Mouse (Mus musculus) midbrain, postnatal 0 days (tissue): ENCODE measurements at regions not wholly inside any gene's neighbourhood (a gene's known extent, or its start where the extent isn't known, plus 50 kb on each side); places are given as distances from the start of the nearest gene placed in this dataset.

Experiments used
- ATAC-seq: fragments of 200-750 bp; cut with Nextera tagmentation; 2 replicates; pipeline ENCODE4 v1.8.0; 2017; ENCODE audit warnings: moderate number of reproducible peaks, mild to moderate bottlenecking, moderate TSS enrichment, moderate library complexity; ENCODE audit not compliant: low FRiP score
- DNase-seq: peaks from one replicate; pipeline ENCODE4 v3.0.0-alpha.2; 2015; ENCODE audit warnings: low spot score
- H3K27ac ChIP-seq: fragments of 300-500 bp; sonication (generic); 2 replicates; pipeline ENCODE4 v1.5.1; 2014; ENCODE audit warnings: low read depth, mild to moderate bottlenecking, low read length, mixed read lengths
- H3K27me3 ChIP-seq: fragments of 300-500 bp; sonication (generic); 2 replicates; pipeline ENCODE4 v1.6.1; 2014; ENCODE audit warnings: low read length, control low read depth, mixed read lengths; ENCODE audit not compliant: insufficient read depth
- H3K36me3 ChIP-seq: fragments of 300-500 bp; sonication (generic); 2 replicates; pipeline ENCODE4 v1.6.1; 2014; ENCODE audit warnings: low read length, control low read depth, mixed read lengths; ENCODE audit not compliant: insufficient read depth
- H3K4me1 ChIP-seq: fragments of 300-500 bp; sonication (generic); 2 replicates; pipeline ENCODE4 v1.6.1; 2014; ENCODE audit warnings: mild to moderate bottlenecking, control low read depth, antibody characterized with exemption, low read length, mixed read lengths; ENCODE audit not compliant: insufficient read depth
- H3K4me2 ChIP-seq: fragments of 300-500 bp; sonication (generic); 2 replicates; pipeline ENCODE4 v1.6.1; 2014; ENCODE audit warnings: low read depth, mild to moderate bottlenecking, low read length, mixed read lengths; ENCODE audit not compliant: poor library complexity, severe bottlenecking
- H3K4me3 ChIP-seq: fragments of 300-500 bp; sonication (generic); 2 replicates; pipeline ENCODE4 v1.5.1; 2014; ENCODE audit warnings: low read depth, mild to moderate bottlenecking, low read length, moderate library complexity
- H3K9ac ChIP-seq: fragments of 300-500 bp; sonication (generic); replicated peaks from 2 replicates; pipeline ENCODE4 v1.6.1; 2014; ENCODE audit warnings: mild to moderate bottlenecking, low read length, moderate library complexity, mixed read lengths; ENCODE audit not compliant: poor library complexity, severe bottlenecking
- H3K9me3 ChIP-seq: fragments of 300-500 bp; sonication (generic); 2 replicates; pipeline ENCODE4 v1.6.1; 2016; ENCODE audit warnings: low read length, control low read depth
- CTCF ChIP-seq: IDR thresholded peaks from 2 replicates; pipeline ENCODE4 v1.5.1; 2016; ENCODE audit warnings: antibody characterized with exemption, mild to moderate bottlenecking
- WGBS: fragments of 180-500 bp; shearing (Covaris S2); extraction: QIAGEN DNeasy Blood & Tissue Kit; methylation state at CpG from one replicate; pipeline ENCODE4 v1.1.7; 2014; 5-methylcytosine and 5-hydroxymethylcytosine counted together

- Histone ChIP-seq H3K36me3 (no peaks in the 10 kb centered on the region), H3K9ac (no peak overlapping the region), H3K9me3 (no peaks in the 10 kb centered on the region), H3K4me1 (no peaks in the 10 kb centered on the region), H3K27ac (no peak overlapping the region), H3K4me2 (no peak overlapping the region), H3K27me3 (no peaks in the 10 kb centered on the region), H3K4me3 (no peak overlapping the region)
- peak; percentile 22 for DNase-seq
- 22% methylated on average over 12 of the region's 12 CpGs for WGBS
- no peak for ATAC-seq
- TF ChIP-seq CTCF = no peak
These were observed 66.4 kb upstream of the Skap2 start for GRCm38 (mm10) chr6:52078530-52079340.

GRCm38 (mm10) chr6:52076179-52076932, 64.0 kb upstream of the Skap2 start:
- Histone ChIP-seq H3K4me3 (no peak overlapping the region), H3K27me3 (0 out of 2 replicates have a peak, but pooled peaks cover 3% of the 10 kb centered on the region), H3K4me2 (no peak overlapping the region), H3K27ac (no peak overlapping the region), H3K9me3 (no peaks in the 10 kb centered on the region), H3K9ac (no peak overlapping the region), H3K36me3 (no peaks in the 10 kb centered on the region), H3K4me1 (no peaks in the 10 kb centered on the region)
- no peak for TF ChIP-seq CTCF
- WGBS = 66% methylated on average over 15 of the region's 15 CpGs
- DNase-seq (peak; percentile 44), ATAC-seq (no peak)

GRCm38 (mm10) chr6:52074904-52075303, 62.6 kb upstream of the Skap2 start:
- Histone ChIP-seq H3K4me3 (no peak overlapping the region), H3K36me3 (no peaks in the 10 kb centered on the region), H3K4me2 (no peak overlapping the region), H3K4me1 (no peaks in the 10 kb centered on the region), H3K27ac (no peak overlapping the region), H3K9ac (no peak overlapping the region), H3K27me3 (0 out of 2 replicates have a peak, but pooled peaks cover 3% of the 10 kb centered on the region), H3K9me3 (no peaks in the 10 kb centered on the region)
- TF ChIP-seq CTCF = no peak
- ATAC-seq = no peak
- no peak for DNase-seq
- WGBS = 97% methylated on average over 2 of the region's 2 CpGs

GRCm38 (mm10) chr6:52067151-52067550, 54.8 kb upstream of the Skap2 start:
- no peaks in the 10 kb centered on the region for H3K4me1 ChIP-seq
- no peak overlapping the region for H3K4me2 ChIP-seq
- H3K9ac ChIP-seq = no peak overlapping the region
- 78% methylated on average over 9 of the region's 9 CpGs for WGBS
- H3K9me3 ChIP-seq = no peaks in the 10 kb centered on the region
- no peak overlapping the region for H3K4me3 ChIP-seq
- no peak overlapping the region for H3K27ac ChIP-seq
- no peaks in the 10 kb centered on the region for H3K36me3 ChIP-seq
- DNase-seq (no peak), ATAC-seq (no peak)
- no peaks in the 10 kb centered on the region for H3K27me3 ChIP-seq
- TF ChIP-seq CTCF = no peak

GRCm38 (mm10) chr6:52065652-52066051, 53.3 kb upstream of the Skap2 start:
- no peak for DNase-seq
- Histone ChIP-seq H3K4me3 (no peak overlapping the region), H3K27me3 (no peaks in the 10 kb centered on the region), H3K4me2 (no peak overlapping the region), H3K4me1 (no peaks in the 10 kb centered on the region), H3K9me3 (no peaks in the 10 kb centered on the region), H3K9ac (no peak overlapping the region), H3K36me3 (no peaks in the 10 kb centered on the region), H3K27ac (no peak overlapping the region)
- ATAC-seq = no peak
- no peak for TF ChIP-seq CTCF
- 89% methylated on average over 10 of the region's 10 CpGs for WGBS
